Mouse (Mus musculus): ENCODE data around the gene Exosc6. TPM values are rescaled to one million over a fixed set of nuclear protein-coding genes. Genes with fewer than 3 reads are reported as not detected.
"Not testable (repeated sequence)": the region's sequence is repeated elsewhere in the genome, so short reads cannot be mapped to it uniquely, and the experiment has no call there.

The Exosc6 gene
- 25.7 and 31.6 TPM in 2 replicates for polyA plus RNA-seq (2014; fragmentation: Nextera tagmentation; extraction: Ambion mirVana)

DNA sequence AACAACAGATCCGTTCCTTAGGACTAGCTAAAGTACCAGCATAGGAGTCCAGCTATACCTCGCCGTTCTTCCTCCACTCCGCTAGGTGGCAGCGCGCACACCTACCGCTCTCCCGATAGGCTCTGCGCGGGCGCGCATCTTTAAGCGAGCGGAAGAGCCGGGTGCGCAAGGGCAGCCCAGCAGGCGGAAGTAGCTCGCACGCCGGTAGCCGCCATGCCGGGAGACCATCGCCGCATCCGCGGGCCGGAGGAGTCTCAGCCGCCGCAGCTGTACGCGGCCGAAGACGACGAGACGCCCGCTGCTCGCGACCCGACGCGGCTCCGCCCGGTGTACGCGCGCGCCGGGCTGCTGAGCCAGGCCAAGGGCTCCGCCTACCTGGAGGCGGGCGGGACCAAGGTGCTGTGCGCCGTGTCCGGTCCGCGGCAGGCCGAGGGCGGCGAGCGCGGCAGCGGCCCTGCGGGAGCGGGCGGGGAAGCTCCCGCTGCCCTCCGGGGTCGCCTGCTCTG is at the start of gene Exosc6:
Gene Exosc6, plus strand, starts transcription at position 182 of the 506 bp plus-strand sequence.
- peaks cover 46% of the 10 kb centered on the region for H3K36me3 ChIP-seq (ENCODE audit: control insufficient read depth, insufficient read depth, low read length)
- DNase-seq (ENCODE audit: low spot score) (peak; percentile 90), ATAC-seq (replicated peaks; ENCODE audit: low FRiP score) (peak; percentile 90)
- peak within 1 kb of the TSS; percentile 96 for H3K9ac ChIP-seq (ENCODE audit: low read depth, low read length)
- no peaks in the 10 kb centered on the region for H3K9me3 ChIP-seq (ENCODE audit: control insufficient read depth, low read length)
- no peaks in the 10 kb centered on the region for H3K27me3 ChIP-seq (replicated peaks; ENCODE audit: control insufficient read depth, insufficient read depth, low read length)
- peak within 1 kb of the TSS; percentile 91 for H3K27ac ChIP-seq (ENCODE audit: low read depth, low read length)
- peak within 1 kb of the TSS; percentile 97 for H3K4me2 ChIP-seq
- WGBS, result under 1% methylated on average over 66 of the region's 68 CpGs
- peaks cover 36% of the 10 kb centered on the region for H3K4me1 ChIP-seq (replicated peaks; ENCODE audit: control insufficient read depth, insufficient read depth, low read length)
- H3K4me3 ChIP-seq (ENCODE audit: low read depth, low read length), result peak within 1 kb of the TSS; percentile 95

DNA sequence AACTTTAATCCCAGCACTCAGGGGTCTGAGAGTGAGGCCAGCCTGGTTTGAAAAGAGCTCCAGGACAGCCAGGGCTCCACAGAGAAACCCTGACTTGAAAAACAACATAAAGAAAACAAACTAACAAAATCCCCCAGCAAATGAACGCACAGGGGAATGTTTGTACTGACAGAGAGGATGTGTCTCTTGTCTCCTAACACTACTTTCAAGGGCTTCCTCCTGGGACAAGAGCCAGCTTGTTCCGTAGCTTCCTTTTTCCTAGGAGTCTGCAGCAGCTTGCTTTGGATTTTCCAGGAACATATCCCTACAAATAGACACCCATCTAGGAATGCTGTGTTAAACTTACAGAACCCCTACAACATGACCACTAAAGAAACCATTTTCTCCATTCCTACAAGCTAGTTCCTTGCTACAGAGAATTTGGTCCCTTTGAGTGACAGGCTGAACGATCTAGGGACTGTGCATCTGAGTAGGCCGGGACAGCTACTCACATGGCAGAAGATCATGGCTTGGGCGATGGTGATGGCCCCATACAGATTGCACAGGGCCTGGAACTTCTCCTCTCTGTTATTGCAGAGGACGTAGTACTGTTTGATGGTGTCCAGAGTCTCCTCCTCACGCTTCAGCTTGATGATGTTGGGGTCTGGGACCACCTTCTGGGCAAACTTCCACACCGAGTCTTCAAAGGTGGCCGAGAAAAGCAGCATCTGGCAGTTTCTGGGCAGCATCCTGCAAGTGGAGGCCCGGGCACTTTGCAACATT is 45.7 kb upstream of the Exosc6 start:
- not testable (repeated sequence) for H3K27me3 ChIP-seq (replicated peaks; ENCODE audit: control insufficient read depth, insufficient read depth, low read length); H3K9me3 ChIP-seq (ENCODE audit: control insufficient read depth, low read length); DNase-seq (ENCODE audit: low spot score); H3K4me2 ChIP-seq; H3K27ac ChIP-seq (ENCODE audit: low read depth, low read length); H3K4me3 ChIP-seq (ENCODE audit: low read depth, low read length); H3K4me1 ChIP-seq (replicated peaks; ENCODE audit: control insufficient read depth, insufficient read depth, low read length); ATAC-seq (replicated peaks; ENCODE audit: low FRiP score); H3K9ac ChIP-seq (ENCODE audit: low read depth, low read length)
- H3K36me3 ChIP-seq (ENCODE audit: control insufficient read depth, insufficient read depth, low read length), result peaks cover 18% of the 10 kb centered on the region
- WGBS, result 90% methylated on average over 9 of the region's 10 CpGs

DNA sequence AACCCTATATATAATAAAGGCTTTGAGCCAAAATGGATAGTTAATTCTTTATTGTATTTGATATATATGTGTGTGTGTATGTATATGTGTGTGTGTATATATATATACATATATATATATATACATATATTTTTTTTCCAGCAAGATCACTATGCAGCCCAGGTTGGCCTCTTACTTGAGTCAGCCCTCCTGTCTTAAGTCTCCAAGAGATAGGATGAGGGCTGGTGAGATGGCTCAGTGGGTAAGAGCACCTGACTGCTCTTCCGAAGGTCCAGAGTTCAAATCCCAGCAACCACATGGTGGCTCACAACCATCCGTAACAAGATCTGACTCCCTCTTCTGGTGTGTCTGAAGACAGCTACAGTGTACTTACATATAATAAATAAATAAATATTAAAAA is 29.5 kb upstream of the Exosc6 start:
- H3K4me2 ChIP-seq; H3K27me3 ChIP-seq (replicated peaks; ENCODE audit: control insufficient read depth, insufficient read depth, low read length); ATAC-seq (replicated peaks; ENCODE audit: low FRiP score); H3K9me3 ChIP-seq (ENCODE audit: control insufficient read depth, low read length); H3K27ac ChIP-seq (ENCODE audit: low read depth, low read length); DNase-seq (ENCODE audit: low spot score); H3K4me1 ChIP-seq (replicated peaks; ENCODE audit: control insufficient read depth, insufficient read depth, low read length); H3K9ac ChIP-seq (ENCODE audit: low read depth, low read length); H3K36me3 ChIP-seq (ENCODE audit: control insufficient read depth, insufficient read depth, low read length); H3K4me3 ChIP-seq (ENCODE audit: low read depth, low read length): not testable (repeated sequence)
- WGBS, result 85% methylated on average over 1 of the region's 2 CpGs

DNA sequence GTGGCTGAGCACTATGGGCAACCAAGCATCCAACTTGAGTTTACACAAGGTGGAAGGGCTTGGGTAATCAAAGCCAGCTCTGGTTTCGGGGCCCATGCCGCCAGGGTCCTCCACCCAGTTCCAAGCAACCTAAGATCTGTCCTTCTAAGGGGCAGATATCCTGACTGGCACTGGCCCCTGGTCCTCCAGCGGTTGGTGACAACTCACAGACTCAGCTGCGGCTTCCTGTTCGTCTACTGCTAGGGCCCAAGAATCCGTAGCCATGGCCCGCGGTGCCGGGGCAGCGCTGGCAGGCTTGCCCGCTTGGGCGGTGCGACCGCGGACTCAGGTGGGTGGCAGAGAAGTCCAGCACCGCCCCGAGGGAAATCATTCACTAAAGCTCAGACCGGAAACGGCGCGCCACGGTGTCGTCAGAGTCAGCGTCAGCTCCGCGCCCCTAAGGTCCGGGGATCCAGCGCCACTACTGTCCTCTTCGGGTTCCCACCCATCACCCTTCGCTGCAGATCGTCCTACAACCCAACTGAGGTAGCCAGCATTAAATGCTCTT is 28.7 kb upstream of the Exosc6 start:
- no peaks in the 10 kb centered on the region for H3K36me3 ChIP-seq (ENCODE audit: control insufficient read depth, insufficient read depth, low read length)
- H3K27ac ChIP-seq (ENCODE audit: low read depth, low read length), result peak overlapping the region; percentile 71
- WGBS, result under 1% methylated on average over 31 of the region's 31 CpGs
- peak; percentile 93 for ATAC-seq (replicated peaks; ENCODE audit: low FRiP score)
- no peaks in the 10 kb centered on the region for H3K4me1 ChIP-seq (replicated peaks; ENCODE audit: control insufficient read depth, insufficient read depth, low read length)
- H3K4me3 ChIP-seq (ENCODE audit: low read depth, low read length), result peak overlapping the region; percentile 80
- no peaks in the 10 kb centered on the region for H3K27me3 ChIP-seq (replicated peaks; ENCODE audit: control insufficient read depth, insufficient read depth, low read length)
- peak; percentile 86 for DNase-seq (ENCODE audit: low spot score)
- H3K4me2 ChIP-seq, result peak overlapping the region; percentile 68
- no peaks in the 10 kb centered on the region for H3K9me3 ChIP-seq (ENCODE audit: control insufficient read depth, low read length)
- H3K9ac ChIP-seq (ENCODE audit: low read depth, low read length), result peak overlapping the region; percentile 78

DNA sequence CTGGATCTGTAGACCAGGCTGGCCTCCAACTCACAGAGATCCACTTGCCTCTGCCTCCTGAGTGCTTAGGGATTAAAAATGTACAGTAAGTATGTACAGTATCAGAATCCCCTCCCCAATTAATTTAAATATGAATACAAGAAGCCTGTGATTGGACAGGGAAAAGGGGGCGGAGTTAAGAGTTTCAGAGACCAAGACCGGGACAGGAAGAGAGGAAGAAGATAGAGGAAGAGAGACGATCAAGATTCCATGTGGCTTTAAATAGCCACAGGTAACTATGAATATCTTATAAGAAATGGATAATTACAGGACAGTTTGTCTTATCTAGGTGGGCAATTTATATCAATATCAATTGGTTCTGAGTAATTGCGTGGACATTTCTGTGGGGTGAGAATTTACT is 26.6 kb upstream of the Exosc6 start:
- no peak for DNase-seq (ENCODE audit: low spot score)
- Histone ChIP-seq H3K27me3 (replicated peaks; ENCODE audit: control insufficient read depth, insufficient read depth, low read length) (no peaks in the 10 kb centered on the region), H3K4me3 (ENCODE audit: low read depth, low read length) (peak overlapping the region; percentile 27; the same call in 1 of the 2 replicates), H3K9me3 (ENCODE audit: control insufficient read depth, low read length) (no peaks in the 10 kb centered on the region), H3K27ac (ENCODE audit: low read depth, low read length) (no peak overlapping the region), H3K4me1 (replicated peaks; ENCODE audit: control insufficient read depth, insufficient read depth, low read length) (no peaks in the 10 kb centered on the region), H3K36me3 (ENCODE audit: control insufficient read depth, insufficient read depth, low read length) (no peaks in the 10 kb centered on the region), H3K9ac (ENCODE audit: low read depth, low read length) (no peak overlapping the region), H3K4me2 (peak overlapping the region; percentile 51)
- ATAC-seq (replicated peaks; ENCODE audit: low FRiP score), result no peak
- WGBS, result 32% methylated on average over 4 of the region's 4 CpGs

DNA sequence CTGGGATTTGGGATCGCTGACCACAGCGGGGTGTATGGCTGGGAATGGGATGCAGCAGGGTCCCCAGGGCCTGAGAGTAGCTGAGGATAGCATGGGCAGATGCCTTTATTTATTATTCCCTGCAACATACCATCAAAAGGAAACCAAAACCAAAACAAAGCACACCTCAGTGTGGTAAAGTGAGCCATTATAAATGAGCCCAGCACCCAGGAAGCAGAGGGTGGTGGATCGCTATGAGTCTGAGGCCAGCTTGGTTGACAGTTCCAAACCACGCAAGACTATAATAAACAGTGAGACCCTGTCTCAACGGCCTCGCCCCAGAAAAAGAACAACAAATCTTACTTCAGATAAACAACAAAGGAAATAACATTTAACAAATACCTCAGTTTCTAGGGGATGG is 26.1 kb upstream of the Exosc6 start:
- H3K27me3 ChIP-seq (replicated peaks; ENCODE audit: control insufficient read depth, insufficient read depth, low read length), result no peaks in the 10 kb centered on the region
- H3K9me3 ChIP-seq (ENCODE audit: control insufficient read depth, low read length), result no peaks in the 10 kb centered on the region
- no peak overlapping the region for H3K9ac ChIP-seq (ENCODE audit: low read depth, low read length)
- H3K4me2 ChIP-seq, result peak overlapping the region; percentile 51
- DNase-seq (ENCODE audit: low spot score) (no peak), ATAC-seq (replicated peaks; ENCODE audit: low FRiP score) (no peak)
- peak overlapping the region; percentile 27; the same call in 1 of the 2 replicates for H3K4me3 ChIP-seq (ENCODE audit: low read depth, low read length)
- H3K4me1 ChIP-seq (replicated peaks; ENCODE audit: control insufficient read depth, insufficient read depth, low read length), result peaks cover 1% of the 10 kb centered on the region
- H3K27ac ChIP-seq (ENCODE audit: low read depth, low read length), result no peak overlapping the region
- H3K36me3 ChIP-seq (ENCODE audit: control insufficient read depth, insufficient read depth, low read length), result no peaks in the 10 kb centered on the region
- 68% methylated on average over 6 of the region's 6 CpGs for WGBS

DNA sequence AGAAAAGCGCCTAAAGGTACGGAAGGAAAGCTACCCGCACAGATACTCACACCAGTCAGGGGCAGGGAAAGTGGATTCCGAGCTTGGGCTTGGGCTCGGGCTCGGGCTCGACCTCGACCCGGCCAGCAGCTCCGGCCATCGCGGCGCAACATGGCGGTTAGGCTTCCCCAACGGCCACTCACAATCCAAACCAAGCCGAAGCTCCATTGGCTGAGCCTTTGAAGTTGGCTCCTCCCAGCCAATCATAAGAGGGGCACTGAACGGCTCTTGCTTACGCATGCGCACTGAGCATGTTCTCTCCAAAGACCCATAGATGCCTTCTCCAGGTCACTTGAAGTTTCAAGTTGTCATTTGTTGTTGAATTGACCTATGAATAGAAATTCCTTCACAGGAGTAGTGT is 24.6 kb upstream of the Exosc6 start, which contains the start of gene Ddx19b:
Gene Ddx19b, minus strand, starts transcription at position 180 of the 400 bp plus-strand sequence.
- Histone ChIP-seq H3K36me3 (ENCODE audit: control insufficient read depth, insufficient read depth, low read length) (no peaks in the 10 kb centered on the region), H3K9ac (ENCODE audit: low read depth, low read length) (no peak within 1 kb of the TSS), H3K9me3 (ENCODE audit: control insufficient read depth, low read length) (no peaks in the 10 kb centered on the region), H3K27me3 (replicated peaks; ENCODE audit: control insufficient read depth, insufficient read depth, low read length) (no peaks in the 10 kb centered on the region), H3K4me3 (ENCODE audit: low read depth, low read length) (no peak within 1 kb of the TSS), H3K4me1 (replicated peaks; ENCODE audit: control insufficient read depth, insufficient read depth, low read length) (peaks cover 10% of the 10 kb centered on the region), H3K27ac (ENCODE audit: low read depth, low read length) (no peak within 1 kb of the TSS), H3K4me2 (no peak within 1 kb of the TSS)
- DNase-seq (ENCODE audit: low spot score), result no peak
- 93% methylated on average over 19 of the region's 19 CpGs for WGBS
- ATAC-seq (replicated peaks; ENCODE audit: low FRiP score), result no peak

DNA sequence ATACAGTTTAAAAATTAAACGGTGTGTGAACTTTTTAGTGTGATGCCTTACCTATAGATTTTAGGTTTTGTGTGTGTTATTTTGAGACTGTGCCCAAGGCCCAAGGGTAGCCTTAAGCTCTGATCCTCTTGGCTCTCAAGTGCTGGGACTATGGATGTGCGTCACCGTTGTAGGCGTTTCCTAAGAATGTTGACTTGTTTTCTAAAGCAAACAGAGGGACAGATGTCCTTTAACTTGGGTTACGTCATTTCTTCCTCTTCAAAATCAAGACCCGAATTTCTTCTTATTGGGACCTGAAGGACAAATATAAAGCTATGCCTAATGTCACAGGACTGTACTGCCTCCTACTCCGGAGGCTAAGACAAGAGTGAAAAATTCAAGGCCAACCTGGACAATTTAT is 23.2 kb upstream of the Exosc6 start, which contains the start of gene Aars:
Gene Aars, plus strand, starts transcription at position 229 of the 400 bp plus-strand sequence.
- peaks cover 10% of the 10 kb centered on the region for H3K4me1 ChIP-seq (replicated peaks; ENCODE audit: control insufficient read depth, insufficient read depth, low read length)
- H3K9me3 ChIP-seq (ENCODE audit: control insufficient read depth, low read length), result no peaks in the 10 kb centered on the region
- H3K27ac ChIP-seq (ENCODE audit: low read depth, low read length), result peak within 1 kb of the TSS; percentile 82
- H3K36me3 ChIP-seq (ENCODE audit: control insufficient read depth, insufficient read depth, low read length), result peaks cover 9% of the 10 kb centered on the region; the same call in 1 of the 2 replicates
- no peak for ATAC-seq (replicated peaks; ENCODE audit: low FRiP score)
- 91% methylated on average over 7 of the region's 7 CpGs for WGBS
- DNase-seq (ENCODE audit: low spot score), result no peak
- H3K4me3 ChIP-seq (ENCODE audit: low read depth, low read length), result peak within 1 kb of the TSS; percentile 74
- peak within 1 kb of the TSS; percentile 91 for H3K9ac ChIP-seq (ENCODE audit: low read depth, low read length)
- no peaks in the 10 kb centered on the region for H3K27me3 ChIP-seq (replicated peaks; ENCODE audit: control insufficient read depth, insufficient read depth, low read length)
- H3K4me2 ChIP-seq, result peak within 1 kb of the TSS; percentile 85

Measured in liver, embryonic 11.5 days (tissue).